Mouse (Mus musculus): ENCODE measurements around the gene Ada.
"Not testable (repeated sequence)": the region's sequence is repeated elsewhere in the genome, so short reads cannot be mapped to it uniquely, and the experiment has no call there.

Gene Ada

DNA sequence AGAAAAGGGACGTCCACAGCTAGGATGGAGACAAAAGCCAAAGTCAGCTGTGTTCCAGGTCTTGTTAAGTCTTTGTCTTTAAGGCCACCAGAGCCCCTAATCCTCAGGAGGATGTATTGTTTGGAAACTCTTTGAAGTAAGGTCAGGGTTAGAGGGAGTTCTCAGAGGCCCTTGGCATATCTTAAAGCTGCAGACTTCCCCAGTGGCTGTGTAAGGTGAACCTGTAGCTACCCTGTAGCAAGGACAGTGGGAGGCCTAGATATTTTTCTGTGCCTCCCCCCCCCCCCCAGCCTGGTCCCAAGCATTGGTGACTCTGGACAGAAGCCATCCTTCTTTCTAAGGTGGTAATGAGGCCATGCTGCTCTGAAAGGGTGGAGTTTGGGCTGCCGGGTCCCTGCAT lies 53.3 kb downstream of the Ada start:
- DNase-seq (ENCODE audit: low spot score) = no peak

DNA sequence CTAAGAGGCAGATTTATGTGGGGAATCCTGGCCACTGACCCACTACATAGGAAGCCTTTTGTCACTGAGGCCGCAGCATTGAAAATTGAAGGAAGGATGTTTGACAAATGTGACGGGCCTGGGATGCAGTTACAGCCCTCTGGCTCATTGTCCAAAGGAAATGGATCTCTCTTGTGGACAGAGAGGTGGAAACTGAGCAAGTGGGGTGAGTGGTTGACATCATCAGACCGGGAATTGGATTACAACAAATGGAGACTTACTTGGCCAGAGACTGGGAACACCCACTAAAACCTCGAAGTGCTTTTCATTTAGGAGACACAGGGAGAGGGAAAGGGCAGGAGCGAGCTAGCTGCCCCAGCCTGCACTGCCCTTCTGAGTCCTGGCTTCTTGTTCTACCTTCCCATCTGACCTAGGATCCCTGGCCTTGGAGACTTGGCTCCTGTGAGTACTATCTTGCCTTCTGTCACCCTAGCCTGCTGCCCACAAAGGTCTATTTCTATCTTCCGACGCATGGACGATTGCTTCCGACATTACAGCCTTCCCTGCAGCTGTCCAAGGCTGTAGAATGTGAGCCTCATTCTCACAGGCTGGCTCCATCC lies 56.2 kb downstream of the Ada start:
- peak; percentile 58 for DNase-seq (ENCODE audit: low spot score)

DNA sequence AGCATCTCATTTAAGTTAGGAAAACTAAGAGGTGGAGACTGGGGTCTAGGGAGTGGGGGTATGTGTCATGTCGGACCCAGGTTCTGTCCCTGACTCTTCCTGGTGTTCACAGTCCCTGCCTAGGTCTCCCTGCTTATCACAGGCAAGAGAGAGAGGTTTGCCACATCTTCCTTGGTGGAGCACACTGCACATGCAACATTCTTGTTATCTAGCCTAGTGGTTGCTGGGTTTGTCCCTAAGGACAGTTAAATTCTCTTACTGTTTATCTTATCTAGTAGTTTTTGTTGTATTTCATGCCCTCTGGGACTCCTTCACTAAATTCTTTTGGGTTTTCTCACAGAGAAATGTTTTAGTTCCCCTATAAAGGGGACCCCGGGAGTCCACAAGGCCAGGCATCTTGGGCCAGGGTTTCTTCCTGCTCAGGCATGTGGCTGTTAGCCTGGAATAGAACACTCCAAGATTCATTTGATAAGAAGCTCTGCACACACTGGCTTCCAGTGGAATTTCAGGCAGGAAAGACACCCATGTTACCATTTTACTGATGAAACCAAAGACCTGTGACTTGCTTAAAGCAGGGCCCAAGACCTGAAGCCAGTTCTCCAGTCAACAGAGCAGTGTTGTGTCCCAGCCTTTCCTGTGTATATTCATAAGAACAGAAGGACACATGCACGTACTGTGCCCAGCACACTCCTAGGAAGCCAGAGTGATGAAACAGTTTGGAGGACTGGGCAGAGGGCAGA lies 57.0 kb downstream of the Ada start:
- no peak for DNase-seq (ENCODE audit: low spot score)

DNA sequence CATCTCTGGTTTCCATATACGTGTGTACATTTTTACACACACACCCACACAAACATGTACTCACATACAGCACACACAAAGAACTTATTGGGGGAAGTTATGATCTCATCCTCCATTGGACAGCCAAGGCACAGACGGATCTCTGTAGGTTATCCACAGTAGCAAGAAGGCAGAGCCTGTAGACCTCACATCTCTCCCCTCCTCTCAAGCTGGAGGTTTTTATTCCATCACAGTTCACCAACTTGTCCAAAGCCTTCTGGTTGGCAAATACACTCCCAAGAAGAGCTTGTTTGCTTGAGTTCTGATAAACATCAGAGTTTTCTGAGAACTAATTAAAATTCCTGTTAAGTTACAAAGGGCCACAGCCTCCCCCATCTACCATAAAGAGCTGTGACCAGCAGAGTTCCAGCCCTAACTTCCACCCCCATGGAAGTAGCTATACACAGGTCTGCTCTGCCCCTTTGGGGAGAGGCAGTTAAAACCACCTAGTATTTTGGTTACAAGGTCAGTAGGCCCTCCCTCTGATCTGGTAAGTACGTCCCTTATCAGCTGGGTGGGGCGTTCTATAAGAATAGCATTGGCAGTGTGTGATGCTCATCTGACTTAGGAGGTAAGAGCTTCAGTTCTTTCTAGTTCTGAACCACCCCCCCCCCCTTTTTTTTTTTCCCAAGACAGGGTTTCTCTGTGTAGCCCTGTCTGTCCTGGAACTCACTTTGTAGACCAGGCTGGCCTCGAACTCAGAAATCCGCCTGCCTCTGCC lies 58.0 kb downstream of the Ada start:
- no peak for DNase-seq (ENCODE audit: low spot score)

DNA sequence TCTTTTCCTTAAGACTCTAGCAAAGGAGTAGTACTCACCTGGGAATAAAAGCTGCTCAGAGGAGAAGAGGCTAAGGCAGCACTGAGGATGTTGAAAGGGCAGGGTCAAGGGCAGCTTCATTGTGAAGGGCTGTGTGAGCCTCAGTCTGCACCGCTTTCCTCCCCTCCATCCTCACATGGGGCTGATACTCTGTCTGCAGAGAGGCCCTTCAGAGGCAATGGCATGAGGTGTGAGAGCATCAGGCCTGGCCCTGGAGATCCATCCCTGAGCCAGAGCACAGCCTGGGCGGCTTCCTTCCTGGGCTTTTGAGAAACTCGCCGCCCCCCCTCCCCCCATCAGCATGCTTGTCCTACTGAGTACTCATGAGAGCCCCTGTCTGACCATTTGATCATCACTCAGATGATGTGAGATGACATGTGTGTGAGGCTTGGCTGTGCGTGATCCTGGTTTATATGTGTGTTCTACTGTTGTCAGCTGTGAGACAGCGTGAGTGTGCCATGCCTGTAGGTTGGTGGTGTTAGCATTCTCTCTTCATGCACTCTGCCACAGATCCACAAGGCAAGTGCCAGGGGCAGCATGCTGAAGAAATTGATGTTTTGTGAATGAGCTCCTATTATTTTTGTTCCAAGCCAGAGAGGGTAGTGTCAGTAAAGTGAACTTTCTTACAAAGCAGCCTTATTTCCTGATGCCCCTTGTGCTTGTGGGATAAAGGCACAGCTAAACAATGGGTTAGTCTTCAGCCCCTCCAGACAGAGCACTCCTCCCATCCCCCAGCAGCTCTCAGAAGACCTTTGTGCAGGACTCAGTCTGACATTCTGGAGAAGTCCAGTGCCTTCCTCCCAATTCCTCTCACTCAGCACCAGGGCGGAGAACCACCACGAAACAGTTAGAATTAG lies 59.4 kb downstream of the Ada start:
- peak; percentile 60 for DNase-seq (ENCODE audit: low spot score)

DNA sequence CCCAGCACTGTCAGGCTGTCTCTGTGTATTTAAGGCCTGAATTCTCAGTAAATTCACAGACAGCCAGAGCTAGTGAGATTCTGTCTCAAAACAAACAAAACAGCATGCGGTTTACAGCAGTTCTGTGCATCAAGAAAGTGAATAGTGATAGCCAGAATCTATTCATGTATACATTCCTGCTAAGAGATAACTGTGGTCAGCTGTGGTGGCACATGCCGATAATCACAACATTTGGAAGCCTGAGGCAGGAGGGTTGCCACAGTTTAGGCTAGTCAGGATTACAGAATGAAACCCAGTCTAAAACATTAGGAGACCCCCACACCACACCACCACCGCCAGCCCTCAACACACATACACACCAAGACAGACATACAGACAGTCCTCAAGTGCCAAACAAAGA lies 60.3 kb downstream of the Ada start:
- no peak for DNase-seq (ENCODE audit: low spot score)

DNA sequence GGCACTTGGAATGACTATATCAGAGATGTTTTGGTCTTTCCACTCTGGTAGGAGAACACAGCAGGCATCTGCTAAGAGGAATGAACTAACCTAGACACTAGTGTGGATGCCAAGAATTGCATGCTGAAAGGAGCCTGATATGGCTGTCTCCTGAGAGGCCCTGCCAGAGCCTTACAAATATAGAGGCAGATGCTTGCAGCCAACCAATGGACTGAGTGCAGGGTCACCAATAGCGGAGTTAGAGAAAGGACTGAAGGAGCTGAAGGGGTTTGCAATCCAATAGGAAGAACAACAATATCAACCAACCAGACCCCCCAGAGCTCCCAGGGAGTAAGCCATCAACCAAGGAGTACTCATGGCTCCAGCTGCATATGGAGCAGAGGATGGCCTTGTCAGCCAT lies 61.7 kb downstream of the Ada start:
- not testable (repeated sequence) for DNase-seq (ENCODE audit: low spot score)

DNA sequence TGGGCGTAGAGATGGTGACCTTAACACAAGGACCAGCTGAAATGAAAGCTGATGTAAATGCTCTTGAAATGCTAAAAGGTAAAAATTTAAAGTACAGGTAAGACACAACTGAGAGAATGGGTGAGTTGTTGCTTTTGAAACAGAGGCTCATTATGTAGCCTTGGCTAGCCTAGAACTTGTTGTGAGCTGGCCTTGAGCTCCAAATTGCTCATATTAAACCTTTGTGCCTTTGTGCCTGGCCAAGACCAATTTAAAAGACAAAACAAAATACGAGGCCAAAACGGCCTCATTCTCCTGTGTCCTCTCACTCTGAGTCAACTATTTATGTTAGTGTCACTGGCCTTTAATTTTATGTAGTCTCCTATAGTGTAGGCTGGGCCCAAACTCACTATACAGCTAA lies 63.2 kb downstream of the Ada start:
- no peak for DNase-seq (ENCODE audit: low spot score)

DNA sequence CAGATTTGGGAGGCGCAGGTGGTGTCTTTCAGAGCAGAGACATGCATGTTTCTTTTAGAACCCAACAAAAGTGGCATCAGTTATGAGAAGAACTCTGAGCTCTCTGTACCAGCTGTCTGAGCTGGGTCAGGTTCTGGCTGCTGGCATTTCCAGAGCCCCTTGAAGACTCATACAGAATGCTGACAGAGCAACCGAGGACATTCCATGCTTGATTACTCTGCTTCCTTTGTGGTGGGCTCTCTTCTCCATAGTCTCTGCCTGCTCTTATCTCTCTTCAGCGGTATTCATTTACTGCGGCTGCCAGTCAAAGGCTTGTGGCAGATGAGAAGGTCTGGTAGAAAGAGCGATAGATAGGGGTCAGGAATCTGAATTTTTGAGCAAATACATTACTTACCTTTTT lies 63.8 kb downstream of the Ada start:
- no peak for DNase-seq (ENCODE audit: low spot score)

DNA sequence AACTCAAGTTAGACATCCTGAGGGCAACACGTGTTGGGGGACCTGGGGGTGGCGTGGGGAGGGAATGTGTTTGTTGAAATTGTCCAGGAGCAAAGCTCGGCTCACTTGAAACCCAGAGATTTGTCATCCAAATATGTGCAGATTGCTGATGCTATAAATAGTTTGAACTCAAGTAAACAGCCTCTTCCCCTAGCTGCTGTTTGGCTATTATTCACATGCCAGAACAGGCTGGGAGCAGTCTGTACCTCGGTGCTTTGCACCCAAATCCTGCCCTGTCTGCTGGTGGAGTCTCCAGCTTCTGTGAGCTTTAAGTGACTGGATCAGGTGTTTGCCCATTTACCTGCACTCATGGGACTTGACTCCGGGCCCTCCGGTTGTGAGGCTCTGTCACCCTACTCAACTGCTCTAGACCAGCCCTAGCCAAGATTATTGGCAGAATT lies 64.3 kb downstream of the Ada start:
- peak; percentile 91 for DNase-seq (ENCODE audit: low spot score)

DNA sequence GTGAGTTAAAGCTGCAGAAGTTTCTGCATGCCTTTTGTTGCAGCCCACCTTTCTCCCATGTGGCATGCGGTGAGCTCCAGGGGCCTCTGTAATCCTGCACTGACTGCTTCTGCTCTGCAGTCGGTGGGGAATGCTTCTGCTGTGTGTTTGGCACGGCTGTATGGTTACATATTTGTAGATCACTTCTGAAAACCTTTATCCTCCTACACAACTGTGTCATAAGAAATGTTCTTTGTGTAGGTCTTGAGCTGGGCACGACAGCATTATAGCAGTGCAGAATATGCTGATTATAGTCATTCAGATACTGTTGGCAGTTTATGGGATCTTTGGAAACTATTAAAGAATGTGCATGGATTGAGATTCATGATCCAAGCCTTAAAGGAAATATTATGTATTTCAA lies 64.8 kb downstream of the Ada start:
- DNase-seq (ENCODE audit: low spot score) = peak; percentile 50

DNA sequence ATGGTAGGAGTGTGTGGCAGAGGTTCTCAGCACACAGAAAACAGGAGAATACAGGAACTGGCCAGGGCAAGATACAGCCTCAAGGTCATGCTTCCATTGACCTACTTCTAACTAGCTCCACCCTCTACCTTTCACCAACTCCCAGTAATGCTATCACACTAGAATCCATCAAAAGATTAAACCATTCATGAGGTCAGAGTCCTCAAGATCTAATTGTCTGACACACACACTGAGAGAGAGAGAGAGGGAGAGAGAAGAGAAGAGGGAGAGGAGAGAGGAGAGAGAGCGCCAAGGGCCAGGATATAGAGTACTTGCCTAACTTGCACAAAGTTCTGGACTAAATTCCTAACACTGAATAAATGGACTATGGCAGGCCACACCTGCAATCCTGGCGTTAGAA lies 67.7 kb downstream of the Ada start:
- no peak for DNase-seq (ENCODE audit: low spot score)

DNA sequence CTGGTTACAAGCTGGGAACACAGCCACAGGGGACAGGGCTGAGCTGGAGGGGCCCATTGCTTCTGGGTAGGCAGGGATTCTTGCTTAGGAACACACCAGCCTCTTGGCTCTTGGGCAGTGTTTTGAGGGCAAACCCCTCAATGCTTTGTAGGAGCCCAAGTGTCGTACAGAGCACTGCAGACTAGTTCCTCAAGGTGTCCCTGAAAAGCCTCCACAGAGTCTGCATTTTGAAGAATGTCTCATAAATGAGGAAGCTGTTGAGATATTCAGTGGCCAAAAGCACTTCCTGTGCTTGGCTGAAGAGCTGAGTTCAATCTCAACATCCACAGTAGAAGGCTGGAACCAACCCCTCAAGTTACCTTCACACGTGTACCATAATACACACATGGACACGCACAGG lies 73.3 kb downstream of the Ada start:
- no peak for DNase-seq (ENCODE audit: low spot score)
